Mouse (Mus musculus) forebrain, embryonic 14.5 days (tissue): Measurements from ENCODE around the gene Parp3. TPM values are rescaled to one million over a fixed set of nuclear protein-coding genes. Genes with fewer than 3 reads are reported as not detected.
A peak's percentile ranks its signal among the peaks of the same experiment; 100 is the strongest.

Experiments used
- ATAC-seq: fragments of 200-750 bp; cut with Nextera tagmentation; 2 replicates; pipeline ENCODE4 v1.8.0; 2017; ENCODE audit warnings: mild to moderate bottlenecking, moderate library complexity
- DNase-seq: peaks from one replicate; pipeline ENCODE4 v3.0.0-alpha.2; 2015; ENCODE audit warnings: low spot score
- H3K27ac ChIP-seq: fragments of 300-500 bp; sonication (generic); 2 replicates; pipeline ENCODE4 v1.5.1; 2014; ENCODE audit warnings: low read depth, mild to moderate bottlenecking, control low read depth, low read length, moderate library complexity
- H3K27me3 ChIP-seq: fragments of 300-500 bp; sonication (generic); replicated peaks from 2 replicates; pipeline ENCODE4 v1.6.1; 2014; ENCODE audit warnings: low read length, control low read depth, mixed read lengths; ENCODE audit not compliant: control insufficient read depth, insufficient read depth
- H3K36me3 ChIP-seq: fragments of 300-500 bp; sonication (generic); 2 replicates; pipeline ENCODE4 v1.6.1; 2014; ENCODE audit warnings: low read length, control low read depth; ENCODE audit not compliant: control insufficient read depth, insufficient read depth
- H3K4me1 ChIP-seq: fragments of 300-500 bp; sonication (generic); 2 replicates; pipeline ENCODE4 v1.6.1; 2014; ENCODE audit warnings: antibody characterized with exemption, low read length, control low read depth; ENCODE audit not compliant: control insufficient read depth, insufficient read depth
- H3K4me2 ChIP-seq: fragments of 300-500 bp; sonication (generic); 2 replicates; pipeline ENCODE4 v1.6.1; 2014; ENCODE audit warnings: mild to moderate bottlenecking, control low read depth, low read length
- H3K4me3 ChIP-seq: fragments of 300-500 bp; sonication (generic); 2 replicates; pipeline ENCODE4 v1.5.1; 2014; ENCODE audit warnings: low read depth, low read length, control low read depth
- H3K9ac ChIP-seq: fragments of 300-500 bp; sonication (generic); 2 replicates; pipeline ENCODE4 v1.6.1; 2014; ENCODE audit warnings: mild to moderate bottlenecking, low read length, control low read depth, moderate library complexity
- H3K9me3 ChIP-seq: fragments of 300-500 bp; sonication (generic); replicated peaks from 2 replicates; pipeline ENCODE4 v1.6.1; 2016; ENCODE audit warnings: low read length, control low read depth, mixed read lengths; ENCODE audit not compliant: control insufficient read depth
- WGBS: fragments of 180-500 bp; shearing (Covaris S2); extraction: QIAGEN DNeasy Blood & Tissue Kit; methylation state at CpG from one replicate; pipeline ENCODE4 v1.1.7; 2014; 5-methylcytosine and 5-hydroxymethylcytosine counted together
- polyA plus RNA-seq: library from polyadenylated mRNA; unstranded; fragments of >200 nt; fragmentation: Nextera tagmentation; extraction: Ambion mirVana; gene quantifications from 2 replicates; pipeline ENCODE4 v1.2.1, GENCODE M21; 2014

The Parp3 gene
- polyA plus RNA-seq, 1 experiment from 2014 or later: 0.63 TPM

- peaks cover 12% of the 10 kb centered on the region for H3K4me1 ChIP-seq
- peak overlapping the region; percentile 96 for H3K4me2 ChIP-seq
- H3K36me3 ChIP-seq: peaks cover 45% of the 10 kb centered on the region
- peak overlapping the region; percentile 43 for H3K4me3 ChIP-seq
- peak overlapping the region; percentile 76 for H3K27ac ChIP-seq
- DNase-seq (peak; percentile 84), ATAC-seq (peak; percentile 77)
- no peaks in the 10 kb centered on the region for H3K9me3 ChIP-seq
- under 1% methylated on average over 98 of the region's 99 CpGs for WGBS
- H3K9ac ChIP-seq: peak overlapping the region; percentile 86
- H3K27me3 ChIP-seq: no peaks in the 10 kb centered on the region
Observed at GRCm38 (mm10) chr9:106464751-106465541, 11.8 kb downstream of the Parp3 start.

- H3K9me3 ChIP-seq: no peaks in the 10 kb centered on the region
- WGBS: 78% methylated on average over 21 of the region's 21 CpGs
- peaks cover 48% of the 10 kb centered on the region for H3K36me3 ChIP-seq
- ATAC-seq (no peak), DNase-seq (no peak)
- no peak overlapping the region for H3K27ac ChIP-seq
- H3K4me3 ChIP-seq: no peak overlapping the region
- H3K9ac ChIP-seq: no peak overlapping the region
- H3K4me1 ChIP-seq: peaks cover 14% of the 10 kb centered on the region
- no peak overlapping the region for H3K4me2 ChIP-seq
- H3K27me3 ChIP-seq: no peaks in the 10 kb centered on the region
Observed at GRCm38 (mm10) chr9:106463122-106464063, 13.4 kb downstream of the Parp3 start.

- Histone ChIP-seq H3K9me3 (no peaks in the 10 kb centered on the region), H3K4me3 (no peak overlapping the region), H3K27me3 (no peaks in the 10 kb centered on the region), H3K27ac (no peak overlapping the region), H3K9ac (no peak overlapping the region), H3K4me1 (peaks cover 22% of the 10 kb centered on the region), H3K36me3 (peaks cover 48% of the 10 kb centered on the region), H3K4me2 (no peak overlapping the region)
- no peak for DNase-seq
- no peak for ATAC-seq
- 92% methylated on average over 12 of the region's 12 CpGs for WGBS
Observed at GRCm38 (mm10) chr9:106462430-106462800, 14.3 kb downstream of the Parp3 start.

- Histone ChIP-seq H3K4me3 (no peak overlapping the region), H3K9me3 (no peaks in the 10 kb centered on the region), H3K36me3 (peaks cover 48% of the 10 kb centered on the region), H3K9ac (no peak overlapping the region), H3K27me3 (no peaks in the 10 kb centered on the region), H3K27ac (no peak overlapping the region), H3K4me1 (peaks cover 28% of the 10 kb centered on the region), H3K4me2 (no peak overlapping the region)
- DNase-seq (no peak), ATAC-seq (no peak)
- WGBS: 86% methylated on average over 16 of the region's 16 CpGs
Observed at GRCm38 (mm10) chr9:106461641-106462429, 14.9 kb downstream of the Parp3 start.

GRCm38 (mm10) chr9:106461026-106461415, 15.7 kb downstream of the Parp3 start:
- Histone ChIP-seq H3K27ac (no peak overlapping the region), H3K4me3 (no peak overlapping the region), H3K9me3 (no peaks in the 10 kb centered on the region), H3K9ac (no peak overlapping the region), H3K36me3 (peaks cover 48% of the 10 kb centered on the region), H3K4me1 (peaks cover 36% of the 10 kb centered on the region), H3K27me3 (no peaks in the 10 kb centered on the region), H3K4me2 (no peak overlapping the region)
- ATAC-seq: no peak
- no peak for DNase-seq
- 91% methylated on average over 9 of the region's 9 CpGs for WGBS

- Histone ChIP-seq H3K27me3 (no peaks in the 10 kb centered on the region), H3K36me3 (peaks cover 48% of the 10 kb centered on the region), H3K4me2 (no peak overlapping the region), H3K9ac (no peak overlapping the region; the same call in 1 of the 2 replicates), H3K4me1 (peaks cover 37% of the 10 kb centered on the region), H3K4me3 (no peak overlapping the region), H3K27ac (no peak overlapping the region), H3K9me3 (no peaks in the 10 kb centered on the region)
- DNase-seq (no peak), ATAC-seq (no peak)
- 82% methylated on average over 18 of the region's 18 CpGs for WGBS
Observed at GRCm38 (mm10) chr9:106460401-106461025, 16.2 kb downstream of the Parp3 start.

- WGBS: 82% methylated on average over 15 of the region's 15 CpGs
- H3K9ac ChIP-seq: peak overlapping the region; percentile 2; the same call in 1 of the 2 replicates
- H3K27me3 ChIP-seq: no peaks in the 10 kb centered on the region
- H3K9me3 ChIP-seq: no peaks in the 10 kb centered on the region
- H3K4me1 ChIP-seq: peaks cover 37% of the 10 kb centered on the region
- ATAC-seq (no peak), DNase-seq (no peak)
- no peak overlapping the region for H3K4me3 ChIP-seq
- no peak overlapping the region for H3K27ac ChIP-seq
- peaks cover 48% of the 10 kb centered on the region for H3K36me3 ChIP-seq
- no peak overlapping the region for H3K4me2 ChIP-seq
Observed at GRCm38 (mm10) chr9:106459946-106460345, 16.8 kb downstream of the Parp3 start.

GRCm38 (mm10) chr9:106457920-106458319, 18.8 kb downstream of the Parp3 start:
- 54% methylated on average over 5 of the region's 5 CpGs for whole genome bisulfite sequencing
- H3K36me3 ChIP-seq: peaks cover 32% of the 10 kb centered on the region
- ATAC-seq (no peak), DNase-seq (no peak)
- peak overlapping the region; percentile 99 for H3K4me2 ChIP-seq
- H3K27me3 ChIP-seq: no peaks in the 10 kb centered on the region
- H3K4me1 ChIP-seq: peaks cover 34% of the 10 kb centered on the region
- peak overlapping the region; percentile 79; the same call in 1 of the 2 replicates for H3K9ac ChIP-seq
- H3K4me3 ChIP-seq: no peak overlapping the region
- H3K9me3 ChIP-seq: no peaks in the 10 kb centered on the region
- H3K27ac ChIP-seq: no peak overlapping the region
